Mouse (Mus musculus) kidney, postnatal 10 days (tissue): ENCODE measurements around the gene Gm8265.
"Not testable (repeated sequence)": the region's sequence is repeated elsewhere in the genome, so short reads cannot be mapped to it uniquely, and the experiment has no call there.

Experiments
- DNase-seq: peaks from one replicate; pipeline ENCODE4 v3.0.0; 2021; ENCODE audit warnings: mixed read lengths

Gm8265 gene

DNA sequence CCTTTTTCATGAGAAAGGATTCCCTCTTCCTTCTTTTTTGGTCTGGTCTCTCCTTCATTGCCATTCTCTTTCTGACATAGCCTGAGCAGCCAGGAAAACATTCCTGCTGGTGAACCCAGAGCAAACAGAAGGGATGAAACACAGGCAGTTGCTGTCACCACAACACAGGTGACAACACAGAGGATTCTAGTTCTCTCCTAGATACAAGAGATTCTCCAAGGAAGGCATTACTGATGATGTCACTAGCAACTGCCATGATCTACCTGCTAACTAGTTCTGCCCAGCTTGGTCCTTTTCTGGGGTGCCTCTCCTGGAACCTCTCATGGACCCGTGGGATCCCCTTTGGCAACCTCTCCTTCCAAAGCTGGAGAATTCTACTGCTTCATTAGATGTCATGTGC is at the start of gene Gm8265:
Gene Gm8265, minus strand, starts transcription at position 101 of the 400 bp plus-strand sequence.
- DNase-seq: not testable (repeated sequence)
